Mouse (Mus musculus) kidney, embryonic 16.5 days (tissue): ENCODE measurements around the gene Ino80b. TPM values are rescaled to one million over a fixed set of nuclear protein-coding genes. Genes with fewer than 3 reads are reported as not detected.
"Not testable (repeated sequence)": the region's sequence is repeated elsewhere in the genome, so short reads cannot be mapped to it uniquely, and the experiment has no call there.

Experiments used
- ATAC-seq: fragments of 200-750 bp; cut with Nextera tagmentation; 2 replicates; pipeline ENCODE4 v1.8.0; 2017; ENCODE audit warnings: moderate TSS enrichment; ENCODE audit not compliant: low FRiP score, low TSS enrichment
- H3K27ac ChIP-seq: fragments of 300-500 bp; sonication (generic); 2 replicates; pipeline ENCODE4 v1.5.1; 2014; ENCODE audit warnings: low read length
- H3K27me3 ChIP-seq: fragments of 300-500 bp; sonication (generic); 2 replicates; pipeline ENCODE4 v1.6.1; 2014; ENCODE audit warnings: low read length, control low read depth, mixed read lengths; ENCODE audit not compliant: insufficient read depth
- H3K36me3 ChIP-seq: fragments of 300-500 bp; sonication (generic); 2 replicates; pipeline ENCODE4 v1.6.1; 2014; ENCODE audit warnings: low read length, control low read depth, mixed read lengths; ENCODE audit not compliant: insufficient read depth
- H3K4me1 ChIP-seq: fragments of 300-500 bp; sonication (generic); 2 replicates; pipeline ENCODE4 v1.6.1; 2014; ENCODE audit warnings: low read length, control low read depth, mixed read lengths; ENCODE audit not compliant: insufficient read depth
- H3K4me2 ChIP-seq: fragments of 300-500 bp; sonication (generic); replicated peaks from 2 replicates; pipeline ENCODE4 v1.6.1; 2014; ENCODE audit warnings: low read depth, low read length
- H3K4me3 ChIP-seq: fragments of 300-500 bp; sonication (generic); 2 replicates; pipeline ENCODE4 v1.5.1; 2014; ENCODE audit warnings: mild to moderate bottlenecking, low read length
- H3K9ac ChIP-seq: fragments of 300-500 bp; sonication (generic); replicated peaks from 2 replicates; pipeline ENCODE4 v1.6.1; 2014; ENCODE audit warnings: low read length
- H3K9me3 ChIP-seq: fragments of 300-500 bp; sonication (generic); 2 replicates; pipeline ENCODE4 v1.6.1; 2016; ENCODE audit warnings: low read length, control low read depth
- WGBS: fragments of 180-500 bp; shearing (Covaris S2); extraction: QIAGEN DNeasy Blood & Tissue Kit; methylation state at CpG from one replicate; pipeline ENCODE4 v1.1.7; 2014; 5-methylcytosine and 5-hydroxymethylcytosine counted together
- polyA plus RNA-seq: library from polyadenylated mRNA; unstranded; fragments of >200 nt; fragmentation: Nextera tagmentation; extraction: Ambion mirVana; gene quantifications from 2 replicates; pipeline ENCODE4 v1.2.1, GENCODE M21; 2015

Ino80b gene
- polyA plus RNA-seq, 1 experiment from 2014 or later = 14.2 TPM

- Histone ChIP-seq H3K4me2 (peak overlapping the region; percentile 85), H3K36me3 (no peaks in the 10 kb centered on the region), H3K27me3 (peaks cover 24% of the 10 kb centered on the region), H3K27ac (no peak overlapping the region), H3K9me3 (no peaks in the 10 kb centered on the region), H3K9ac (peak overlapping the region; percentile 53), H3K4me1 (peaks cover 23% of the 10 kb centered on the region), H3K4me3 (peak overlapping the region; percentile 48)
- no peak for ATAC-seq
- WGBS = 7% methylated on average over 19 of the region's 19 CpGs
Observed at GRCm38 (mm10) chr6:83161442-83161841, 36.2 kb upstream of the Ino80b start.

- 31% methylated on average over 3 of the region's 3 CpGs for WGBS
- peaks cover 24% of the 10 kb centered on the region for H3K27me3 ChIP-seq
- H3K9ac ChIP-seq, H3K36me3 ChIP-seq, H3K4me2 ChIP-seq, H3K27ac ChIP-seq, H3K9me3 ChIP-seq, H3K4me3 ChIP-seq, ATAC-seq: not testable (repeated sequence)
- peaks cover 31% of the 10 kb centered on the region for H3K4me1 ChIP-seq
Observed at GRCm38 (mm10) chr6:83159456-83159855, 34.2 kb upstream of the Ino80b start.

- Histone ChIP-seq H3K9me3 (no peaks in the 10 kb centered on the region), H3K27me3 (peaks cover 10% of the 10 kb centered on the region), H3K9ac (peak within 1 kb of the TSS; percentile 58), H3K4me2 (peak within 1 kb of the TSS; percentile 92), H3K4me1 (peaks cover 16% of the 10 kb centered on the region), H3K4me3 (peak within 1 kb of the TSS; percentile 62), H3K27ac (no peak within 1 kb of the TSS), H3K36me3 (peaks cover 11% of the 10 kb centered on the region; the same call in 1 of the 2 replicates)
- ATAC-seq = peak; percentile 78
- WGBS = 2% methylated on average over 32 of the region's 32 CpGs
Observed at GRCm38 (mm10) chr6:83156259-83156684, 31.0 kb upstream of the Ino80b start, which contains the start of the genes Wdr54 and 1700003E16Rik. Gene Wdr54, minus strand, starts transcription at chr6:83156397. Gene 1700003E16Rik, plus strand, starts transcription at chr6:83156404.

GRCm38 (mm10) chr6:83155552-83156238, 30.5 kb upstream of the Ino80b start:
- H3K4me1 ChIP-seq = peaks cover 16% of the 10 kb centered on the region
- peak overlapping the region; percentile 92 for H3K4me2 ChIP-seq
- H3K27me3 ChIP-seq = peaks cover 5% of the 10 kb centered on the region
- H3K9me3 ChIP-seq = no peaks in the 10 kb centered on the region
- H3K9ac ChIP-seq = peak overlapping the region; percentile 58
- peak; percentile 1 for ATAC-seq
- H3K36me3 ChIP-seq = peaks cover 14% of the 10 kb centered on the region; the same call in 1 of the 2 replicates
- H3K4me3 ChIP-seq = peak overlapping the region; percentile 62
- WGBS = 7% methylated on average over 23 of the region's 23 CpGs
- H3K27ac ChIP-seq = no peak overlapping the region

- no peak overlapping the region for H3K9ac ChIP-seq
- no peak overlapping the region for H3K4me2 ChIP-seq
- H3K9me3 ChIP-seq = no peaks in the 10 kb centered on the region
- no peak overlapping the region for H3K27ac ChIP-seq
- H3K27me3 ChIP-seq = no peaks in the 10 kb centered on the region; the same call in 1 of the 2 replicates
- WGBS = 69% methylated on average over 5 of the region's 5 CpGs
- no peak overlapping the region for H3K4me3 ChIP-seq
- peaks cover 16% of the 10 kb centered on the region for H3K4me1 ChIP-seq
- peaks cover 30% of the 10 kb centered on the region for H3K36me3 ChIP-seq
- no peak for ATAC-seq
Observed at GRCm38 (mm10) chr6:83153485-83153884, 28.3 kb upstream of the Ino80b start.

GRCm38 (mm10) chr6:83153038-83153437, 27.8 kb upstream of the Ino80b start:
- Histone ChIP-seq H3K27ac (no peak overlapping the region), H3K36me3 (peaks cover 31% of the 10 kb centered on the region), H3K4me2 (no peak overlapping the region), H3K4me1 (peaks cover 16% of the 10 kb centered on the region), H3K9ac (no peak overlapping the region), H3K4me3 (no peak overlapping the region), H3K27me3 (no peaks in the 10 kb centered on the region; the same call in 1 of the 2 replicates), H3K9me3 (no peaks in the 10 kb centered on the region)
- ATAC-seq = no peak
- WGBS = 86% methylated on average over 12 of the region's 12 CpGs

GRCm38 (mm10) chr6:83151721-83152120, 26.5 kb upstream of the Ino80b start:
- no peak overlapping the region for H3K27ac ChIP-seq
- no peak overlapping the region for H3K9ac ChIP-seq
- no peak for ATAC-seq
- no peak overlapping the region for H3K4me3 ChIP-seq
- H3K9me3 ChIP-seq = no peaks in the 10 kb centered on the region
- WGBS = 45% methylated on average over 8 of the region's 8 CpGs
- H3K4me2 ChIP-seq = no peak overlapping the region
- H3K4me1 ChIP-seq = peaks cover 22% of the 10 kb centered on the region
- no peaks in the 10 kb centered on the region; the same call in 1 of the 2 replicates for H3K27me3 ChIP-seq
- peaks cover 42% of the 10 kb centered on the region for H3K36me3 ChIP-seq

GRCm38 (mm10) chr6:83147280-83147679, 22.0 kb upstream of the Ino80b start:
- Histone ChIP-seq H3K9me3 (no peaks in the 10 kb centered on the region), H3K4me2 (no peak overlapping the region), H3K9ac (no peak overlapping the region; the same call in 1 of the 2 replicates), H3K36me3 (peaks cover 41% of the 10 kb centered on the region), H3K27ac (no peak overlapping the region), H3K4me1 (peaks cover 9% of the 10 kb centered on the region), H3K27me3 (no peaks in the 10 kb centered on the region), H3K4me3 (no peak overlapping the region)
- WGBS = 44% methylated on average over 7 of the region's 7 CpGs
- ATAC-seq = 0 out of 2 replicates have a peak, but pooled peaks have one; percentile 20

- 56% methylated on average over 8 of the region's 9 CpGs for WGBS
- no peaks in the 10 kb centered on the region for H3K9me3 ChIP-seq
- ATAC-seq = no peak
- no peak overlapping the region for H3K4me2 ChIP-seq
- H3K9ac ChIP-seq = no peak overlapping the region
- H3K27me3 ChIP-seq = no peaks in the 10 kb centered on the region
- no peak overlapping the region for H3K4me3 ChIP-seq
- peaks cover 17% of the 10 kb centered on the region for H3K4me1 ChIP-seq
- H3K27ac ChIP-seq = no peak overlapping the region; the same call in 1 of the 2 replicates
- H3K36me3 ChIP-seq = peaks cover 28% of the 10 kb centered on the region
Observed at GRCm38 (mm10) chr6:83145805-83146204, 20.6 kb upstream of the Ino80b start.

- 71% methylated on average over 2 of the region's 2 CpGs for WGBS
- H3K9ac ChIP-seq = no peak overlapping the region
- H3K27me3 ChIP-seq = no peaks in the 10 kb centered on the region
- no peak overlapping the region for H3K27ac ChIP-seq
- H3K4me2 ChIP-seq = no peak overlapping the region
- peaks cover 17% of the 10 kb centered on the region for H3K4me1 ChIP-seq
- no peak overlapping the region for H3K4me3 ChIP-seq
- H3K36me3 ChIP-seq = peaks cover 28% of the 10 kb centered on the region
- H3K9me3 ChIP-seq = no peaks in the 10 kb centered on the region
- ATAC-seq = no peak
Observed at GRCm38 (mm10) chr6:83145209-83145608, 20.0 kb upstream of the Ino80b start.
